Mouse (Mus musculus): ENCODE measurements around the gene I830077J02Rik.

GRCm38 (mm10) chr3:105882105-105882504 is 50.4 kb downstream of the I830077J02Rik start:
- TF ChIP-seq CTCF (conservative IDR thresholded peaks at IDR 0.05; ENCODE audit: insufficient read depth, insufficient read length, low read depth, low read length): no peak
- no peak for TF ChIP-seq POLR2A (IDR thresholded peaks at IDR 0.05; ENCODE audit: low read depth, low read length)

Data from kidney, adult 2 months (tissue).